Mouse (Mus musculus) cerebellum, adult 2 months (tissue): ENCODE results near the gene Tmppe.
"Not testable (repeated sequence)": the region's sequence is repeated elsewhere in the genome, so short reads cannot be mapped to it uniquely, and the experiment has no call there.

ENCODE experiments used
- CTCF ChIP-seq: fragments of 200-500 bp; IDR thresholded peaks from 2 replicates; pipeline ENCODE4 v1.5.1; 2011; ENCODE audit warnings: low read depth, mild to moderate bottlenecking, control low read depth, low read length, moderate library complexity, borderline replicate concordance; ENCODE audit not compliant: insufficient read depth
- POLR2A ChIP-seq: fragments of 200-500 bp; IDR thresholded peaks from 2 replicates; pipeline ENCODE4 v1.6.1; 2011; ENCODE audit warnings: low read length, control low read depth, borderline replicate concordance; ENCODE audit not compliant: insufficient read depth

DNA sequence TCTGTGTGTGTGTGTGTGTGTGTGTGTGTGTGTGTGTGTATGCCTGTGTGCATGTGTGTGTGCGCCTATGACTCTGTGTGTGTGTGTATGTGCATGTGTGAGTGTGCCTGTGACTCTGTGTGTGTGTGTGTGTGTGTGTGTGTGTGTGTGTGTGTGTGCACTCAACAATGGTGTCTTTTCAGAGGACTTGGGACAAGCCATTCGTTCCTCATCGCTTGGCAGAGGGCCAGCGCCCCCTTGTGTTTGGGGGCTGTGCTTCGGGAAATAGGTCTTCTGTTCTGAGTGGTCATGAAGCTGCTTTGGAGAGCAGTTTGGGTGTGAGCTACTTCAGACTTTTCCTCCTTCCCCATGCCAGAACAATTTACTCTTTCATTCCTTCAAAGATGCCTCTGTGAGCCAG lies 29.2 kb upstream of the Tmppe start:
- TF ChIP-seq POLR2A, CTCF: not testable (repeated sequence)
